Mouse (Mus musculus) kidney, postnatal 0 days (tissue): ENCODE measurements around the gene Cbfa2t2. TPM values are rescaled to one million over a fixed set of nuclear protein-coding genes. Genes with fewer than 3 reads are reported as not detected.
"Not testable (repeated sequence)": the region's sequence is repeated elsewhere in the genome, so short reads cannot be mapped to it uniquely, and the experiment has no call there.

Source experiments
- ATAC-seq: fragments of 200-750 bp; cut with Nextera tagmentation; replicated peaks from 2 replicates; pipeline ENCODE4 v1.8.0; 2017; ENCODE audit warnings: low read depth, moderate number of reproducible peaks, moderate TSS enrichment, moderate library complexity; ENCODE audit not compliant: low FRiP score
- DNase-seq: peaks from one replicate; pipeline ENCODE4 v3.0.0-alpha.2; 2016; ENCODE audit warnings: low spot score
- H3K27ac ChIP-seq: fragments of 300-500 bp; sonication (generic); 2 replicates; pipeline ENCODE4 v1.5.1; 2014; ENCODE audit warnings: mild to moderate bottlenecking
- H3K27me3 ChIP-seq: fragments of 300-500 bp; sonication (generic); 2 replicates; pipeline ENCODE4 v1.6.1; 2014; ENCODE audit warnings: low read length, mixed read lengths; ENCODE audit not compliant: insufficient read depth
- H3K36me3 ChIP-seq: fragments of 300-500 bp; sonication (generic); 2 replicates; pipeline ENCODE4 v1.6.1; 2014; ENCODE audit warnings: low read length, mixed read lengths; ENCODE audit not compliant: insufficient read depth
- H3K4me1 ChIP-seq: fragments of 300-500 bp; sonication (generic); replicated peaks from 2 replicates; pipeline ENCODE4 v1.6.1; 2014; ENCODE audit warnings: antibody characterized with exemption, low read length, mixed read lengths; ENCODE audit not compliant: insufficient read depth
- H3K4me2 ChIP-seq: fragments of 300-500 bp; sonication (generic); 2 replicates; pipeline ENCODE4 v1.6.1; 2014; ENCODE audit warnings: mild to moderate bottlenecking, low read length, moderate library complexity, mixed read lengths
- H3K4me3 ChIP-seq: fragments of 300-500 bp; sonication (generic); replicated peaks from 2 replicates; pipeline ENCODE4 v1.5.1; 2014; ENCODE audit warnings: low read depth, low read length
- H3K9ac ChIP-seq: fragments of 300-500 bp; sonication (generic); 2 replicates; pipeline ENCODE4 v1.6.1; 2014; ENCODE audit warnings: low read depth, low read length
- H3K9me3 ChIP-seq: fragments of 300-500 bp; sonication (generic); replicated peaks from 2 replicates; pipeline ENCODE4 v1.6.1; 2016; ENCODE audit warnings: low read length, inconsistent platforms, mixed read lengths
- CTCF ChIP-seq: IDR thresholded peaks from 2 replicates; pipeline ENCODE4 v1.5.1; 2016; ENCODE audit warnings: antibody characterized with exemption, low read depth, mild to moderate bottlenecking, moderate library complexity
- WGBS: fragments of 180-500 bp; shearing (Covaris S2); extraction: QIAGEN DNeasy Blood & Tissue Kit; methylation state at CpG from one replicate; pipeline ENCODE4 v1.1.7; 2014; 5-methylcytosine and 5-hydroxymethylcytosine counted together
- polyA plus RNA-seq: library from polyadenylated mRNA; unstranded; fragments of >200 nt; fragmentation: Nextera tagmentation; extraction: Ambion mirVana; gene quantifications from 2 replicates; pipeline ENCODE4 v1.2.1, GENCODE M21; 2015

Cbfa2t2 gene
- polyA plus RNA-seq, 1 experiment from 2014 or later, result 23.6 TPM

DNA sequence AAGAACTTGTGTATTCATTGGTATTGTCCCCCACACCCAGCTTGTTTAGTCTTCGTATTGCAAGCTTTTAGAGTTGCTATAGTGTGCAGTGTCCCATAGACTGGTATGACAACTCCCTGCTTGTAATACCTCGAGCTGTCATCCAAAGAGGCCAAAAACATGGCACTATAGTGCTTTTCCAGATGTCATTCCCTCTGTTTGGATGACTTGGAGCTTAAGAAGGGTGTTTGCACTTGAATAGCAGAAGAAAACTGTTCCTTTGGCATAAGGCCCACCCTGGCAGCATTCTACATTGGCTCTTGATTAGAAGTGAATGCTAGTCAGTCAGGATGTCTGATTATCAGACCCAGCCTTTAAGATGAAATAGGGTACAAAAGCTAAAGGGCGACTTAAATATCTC lies 40.7 kb downstream of the Cbfa2t2 start:
- no peaks in the 10 kb centered on the region for H3K27me3 ChIP-seq
- H3K9me3 ChIP-seq, result no peaks in the 10 kb centered on the region
- ATAC-seq (no peak), DNase-seq (no peak)
- H3K36me3 ChIP-seq, result no peaks in the 10 kb centered on the region
- H3K9ac ChIP-seq, result no peak overlapping the region
- TF ChIP-seq CTCF, result no peak
- no peaks in the 10 kb centered on the region for H3K4me1 ChIP-seq
- no peak overlapping the region for H3K27ac ChIP-seq
- H3K4me2 ChIP-seq, result no peak overlapping the region
- whole genome bisulfite sequencing, result 73% methylated on average over 3 of the region's 3 CpGs
- no peak overlapping the region for H3K4me3 ChIP-seq

GRCm38 (mm10) chr2:154491788-154492187 lies 55.5 kb downstream of the Cbfa2t2 start:
- H3K9me3 ChIP-seq, result no peaks in the 10 kb centered on the region
- ATAC-seq (no peak), DNase-seq (no peak)
- H3K9ac ChIP-seq, result no peak overlapping the region
- no peaks in the 10 kb centered on the region for H3K4me1 ChIP-seq
- TF ChIP-seq CTCF, result no peak
- H3K27ac ChIP-seq, result no peak overlapping the region
- H3K27me3 ChIP-seq, result no peaks in the 10 kb centered on the region
- H3K4me3 ChIP-seq, result no peak overlapping the region
- no peak overlapping the region for H3K4me2 ChIP-seq
- no peaks in the 10 kb centered on the region for H3K36me3 ChIP-seq

- not testable (repeated sequence) for H3K4me2 ChIP-seq, H3K9me3 ChIP-seq, ATAC-seq, H3K4me1 ChIP-seq, H3K27ac ChIP-seq, H3K4me3 ChIP-seq, H3K27me3 ChIP-seq, H3K36me3 ChIP-seq, H3K9ac ChIP-seq
- peak; percentile 29 for DNase-seq
- TF ChIP-seq CTCF, result peak; percentile 51
- WGBS, result 62% methylated on average over 2 of the region's 2 CpGs
These were observed 57.3 kb downstream of the Cbfa2t2 start for GRCm38 (mm10) chr2:154493559-154493958.

GRCm38 (mm10) chr2:154495021-154495420 lies 58.7 kb downstream of the Cbfa2t2 start:
- Histone ChIP-seq H3K4me1 (no peaks in the 10 kb centered on the region), H3K4me2 (no peak overlapping the region), H3K4me3 (no peak overlapping the region), H3K36me3 (no peaks in the 10 kb centered on the region), H3K9me3 (no peaks in the 10 kb centered on the region), H3K9ac (no peak overlapping the region), H3K27ac (no peak overlapping the region), H3K27me3 (no peaks in the 10 kb centered on the region)
- no peak for ATAC-seq
- DNase-seq, result no peak
- 79% methylated on average over 4 of the region's 4 CpGs for WGBS
- no peak for TF ChIP-seq CTCF

GRCm38 (mm10) chr2:154498571-154498970 lies 62.3 kb downstream of the Cbfa2t2 start:
- Histone ChIP-seq H3K4me1 (no peaks in the 10 kb centered on the region), H3K36me3 (peaks cover 5% of the 10 kb centered on the region; the same call in 1 of the 2 replicates), H3K27ac (no peak overlapping the region), H3K4me2 (no peak overlapping the region), H3K4me3 (no peak overlapping the region), H3K27me3 (no peaks in the 10 kb centered on the region), H3K9me3 (no peaks in the 10 kb centered on the region), H3K9ac (no peak overlapping the region)
- 38% methylated on average over 5 of the region's 5 CpGs for WGBS
- TF ChIP-seq CTCF, result no peak
- DNase-seq (no peak), ATAC-seq (no peak)

DNA sequence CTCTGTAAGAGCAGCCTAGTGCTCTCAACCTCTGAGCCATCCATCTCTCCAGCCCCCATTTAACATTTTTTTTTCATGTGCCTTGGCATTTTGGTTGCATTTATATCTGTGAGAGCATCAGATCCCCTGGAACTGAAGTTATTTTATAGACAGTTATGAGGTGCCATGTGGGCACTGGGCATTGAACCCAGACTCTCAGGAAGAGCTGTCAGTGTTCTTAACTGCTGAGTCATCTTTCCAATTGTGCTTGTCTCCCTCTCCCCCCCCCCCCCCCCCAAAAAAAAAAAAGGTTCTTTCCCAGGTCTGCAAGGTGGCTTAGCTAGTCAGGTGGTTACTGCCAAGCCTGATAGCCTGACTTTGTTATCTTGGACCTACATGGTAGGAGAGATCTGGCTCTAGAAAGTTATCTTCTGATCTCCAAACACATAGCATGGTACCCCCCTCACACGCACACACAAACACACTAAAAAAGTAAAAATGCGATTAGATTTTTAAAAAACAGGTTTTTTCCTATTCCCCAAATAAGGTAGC lies 63.5 kb downstream of the Cbfa2t2 start:
- no peak for TF ChIP-seq CTCF
- H3K4me1 ChIP-seq, result no peaks in the 10 kb centered on the region
- WGBS, result 95% methylated on average over 2 of the region's 2 CpGs

DNA sequence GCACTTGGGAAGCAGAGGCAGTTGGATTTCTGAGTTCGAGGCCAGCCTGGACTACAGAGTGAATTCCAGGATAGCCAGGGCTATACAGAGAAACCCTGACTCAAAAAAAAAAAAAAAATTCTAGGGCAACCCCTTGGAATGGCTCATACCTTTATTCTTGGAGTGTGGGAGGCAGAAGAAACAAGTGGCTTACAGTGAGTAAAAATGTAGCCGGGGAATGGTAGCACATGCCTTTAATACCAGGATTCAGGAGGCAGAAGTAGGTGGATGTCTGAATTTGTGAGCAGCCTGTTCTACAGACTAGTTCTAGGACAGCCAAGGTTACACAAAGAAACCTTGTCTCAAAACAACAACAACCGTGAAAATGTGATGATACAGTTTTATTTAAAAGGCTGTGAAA lies 64.5 kb downstream of the Cbfa2t2 start:
- DNase-seq (no peak), ATAC-seq (no peak)
- H3K9me3 ChIP-seq, result no peaks in the 10 kb centered on the region
- peaks cover 6% of the 10 kb centered on the region; the same call in 1 of the 2 replicates for H3K36me3 ChIP-seq
- H3K27me3 ChIP-seq, result no peaks in the 10 kb centered on the region
- H3K4me3 ChIP-seq, result no peak overlapping the region
- WGBS, result 93% methylated on average over 3 of the region's 3 CpGs
- no peaks in the 10 kb centered on the region for H3K4me1 ChIP-seq
- H3K9ac ChIP-seq, result no peak overlapping the region
- H3K27ac ChIP-seq, result no peak overlapping the region
- H3K4me2 ChIP-seq, result no peak overlapping the region
- no peak for TF ChIP-seq CTCF

More for the DNA sequence above, 63.5 kb downstream of the Cbfa2t2 start:
- no peak for DNase-seq
- Histone ChIP-seq H3K36me3 (peaks cover 5% of the 10 kb centered on the region; the same call in 1 of the 2 replicates), H3K9me3 (no peaks in the 10 kb centered on the region), H3K4me2 (no peak overlapping the region), H3K4me3 (no peak overlapping the region), H3K27ac (no peak overlapping the region), H3K9ac (no peak overlapping the region), H3K27me3 (no peaks in the 10 kb centered on the region)
- ATAC-seq, result no peak
